Mouse (Mus musculus) lung, embryonic 14.5 days (tissue): ENCODE data around the gene Qrfp. TPM values are rescaled to one million over a fixed set of nuclear protein-coding genes. Genes with fewer than 3 reads are reported as not detected.
A peak's percentile ranks its signal among the peaks of the same experiment; 100 is the strongest.

ENCODE experiments used
- ATAC-seq: fragments of 200-750 bp; cut with Nextera tagmentation; 2 replicates; pipeline ENCODE4 v1.8.0; 2017; ENCODE audit warnings: mild to moderate bottlenecking, moderate TSS enrichment, moderate library complexity; ENCODE audit not compliant: insufficient read depth
- DNase-seq: peaks from one replicate; pipeline ENCODE4 v3.0.0-alpha.2; 2015
- H3K27ac ChIP-seq: fragments of 300-500 bp; sonication (generic); 2 replicates; pipeline ENCODE4 v1.5.1; 2014; ENCODE audit warnings: low read depth, mild to moderate bottlenecking, moderate library complexity
- H3K27me3 ChIP-seq: fragments of 300-500 bp; sonication (generic); 2 replicates; pipeline ENCODE4 v1.6.1; 2014; ENCODE audit warnings: low read length, control low read depth; ENCODE audit not compliant: insufficient read depth
- H3K36me3 ChIP-seq: fragments of 300-500 bp; sonication (generic); 2 replicates; pipeline ENCODE4 v1.6.1; 2014; ENCODE audit warnings: control low read depth; ENCODE audit not compliant: insufficient read depth
- H3K4me1 ChIP-seq: fragments of 300-500 bp; sonication (generic); 2 replicates; pipeline ENCODE4 v1.6.1; 2014; ENCODE audit warnings: antibody characterized with exemption, control low read depth; ENCODE audit not compliant: insufficient read depth
- H3K4me2 ChIP-seq: fragments of 300-500 bp; sonication (generic); 2 replicates; pipeline ENCODE4 v1.6.1; 2014; ENCODE audit warnings: mild to moderate bottlenecking
- H3K4me3 ChIP-seq: fragments of 300-500 bp; sonication (generic); 2 replicates; pipeline ENCODE4 v1.5.1; 2014; ENCODE audit warnings: low read depth, low read length
- H3K9ac ChIP-seq: fragments of 300-500 bp; sonication (generic); 2 replicates; pipeline ENCODE4 v1.6.1; 2014
- H3K9me3 ChIP-seq: fragments of 300-500 bp; sonication (generic); 2 replicates; pipeline ENCODE4 v1.6.1; 2016; ENCODE audit warnings: low read depth, low read length, control low read depth
- CTCF ChIP-seq: IDR thresholded peaks from 2 replicates; pipeline ENCODE4 v1.5.1; 2016; ENCODE audit warnings: antibody characterized with exemption, low read depth
- WGBS: fragments of 180-500 bp; shearing (Covaris S2); extraction: QIAGEN DNeasy Blood & Tissue Kit; methylation state at CpG from one replicate; pipeline ENCODE4 v1.1.7; 2014; 5-methylcytosine and 5-hydroxymethylcytosine counted together
- polyA plus RNA-seq: library from polyadenylated mRNA; unstranded; fragments of >200 nt; fragmentation: Nextera tagmentation; extraction: Ambion mirVana; gene quantifications from 2 replicates; pipeline ENCODE4 v1.2.1, GENCODE M21; 2014

The Qrfp gene
- polyA plus RNA-seq, 1 experiment from 2014 or later: not detected

GRCm38 (mm10) chr2:31803480-31803879 is 6.9 kb downstream of the Qrfp start:
- Histone ChIP-seq H3K9me3 (no peaks in the 10 kb centered on the region), H3K27ac (no peak overlapping the region), H3K36me3 (peaks cover 67% of the 10 kb centered on the region), H3K9ac (no peak overlapping the region), H3K4me3 (no peak overlapping the region), H3K4me2 (no peak overlapping the region), H3K27me3 (no peaks in the 10 kb centered on the region), H3K4me1 (no peaks in the 10 kb centered on the region)
- DNase-seq: peak; percentile 29
- 61% methylated on average over 14 of the region's 14 CpGs for WGBS
- ATAC-seq: no peak
- no peak for TF ChIP-seq CTCF

GRCm38 (mm10) chr2:31802811-31803210 is 7.6 kb downstream of the Qrfp start:
- no peak for TF ChIP-seq CTCF
- H3K27ac ChIP-seq: no peak overlapping the region
- H3K9me3 ChIP-seq: no peaks in the 10 kb centered on the region
- H3K4me2 ChIP-seq: no peak overlapping the region
- no peaks in the 10 kb centered on the region for H3K27me3 ChIP-seq
- ATAC-seq: no peak
- H3K4me3 ChIP-seq: no peak overlapping the region
- no peaks in the 10 kb centered on the region for H3K4me1 ChIP-seq
- H3K9ac ChIP-seq: no peak overlapping the region
- H3K36me3 ChIP-seq: peaks cover 73% of the 10 kb centered on the region
- DNase-seq: no peak
- WGBS: 84% methylated on average over 8 of the region's 8 CpGs

GRCm38 (mm10) chr2:31801416-31801815 is 9.0 kb downstream of the Qrfp start:
- Histone ChIP-seq H3K9me3 (no peaks in the 10 kb centered on the region), H3K27me3 (no peaks in the 10 kb centered on the region), H3K27ac (no peak overlapping the region), H3K4me2 (no peak overlapping the region), H3K4me3 (no peak overlapping the region), H3K36me3 (peaks cover 83% of the 10 kb centered on the region), H3K9ac (no peak overlapping the region), H3K4me1 (no peaks in the 10 kb centered on the region)
- ATAC-seq: no peak
- 82% methylated on average over 9 of the region's 9 CpGs for WGBS
- DNase-seq: no peak
- TF ChIP-seq CTCF: no peak

- Histone ChIP-seq H3K4me2 (no peak overlapping the region), H3K9ac (no peak overlapping the region), H3K36me3 (peaks cover 98% of the 10 kb centered on the region), H3K27ac (no peak overlapping the region), H3K27me3 (no peaks in the 10 kb centered on the region), H3K9me3 (no peaks in the 10 kb centered on the region), H3K4me1 (no peaks in the 10 kb centered on the region), H3K4me3 (no peak overlapping the region)
- 79% methylated on average over 3 of the region's 3 CpGs for WGBS
- DNase-seq (no peak), ATAC-seq (no peak)
- TF ChIP-seq CTCF: no peak
These were observed 13.4 kb downstream of the Qrfp start for GRCm38 (mm10) chr2:31796943-31797342.

- 68% methylated on average over 6 of the region's 6 CpGs for WGBS
These were observed 17.8 kb downstream of the Qrfp start for GRCm38 (mm10) chr2:31792611-31793010.

GRCm38 (mm10) chr2:31791260-31791659 is 19.1 kb downstream of the Qrfp start:
- no peaks in the 10 kb centered on the region for H3K4me1 ChIP-seq
- H3K27ac ChIP-seq: no peak overlapping the region
- ATAC-seq: no peak
- peaks cover 94% of the 10 kb centered on the region for H3K36me3 ChIP-seq
- no peaks in the 10 kb centered on the region for H3K27me3 ChIP-seq
- no peaks in the 10 kb centered on the region for H3K9me3 ChIP-seq
- no peak overlapping the region for H3K4me3 ChIP-seq
- TF ChIP-seq CTCF: no peak
- no peak overlapping the region for H3K9ac ChIP-seq
- no peak overlapping the region for H3K4me2 ChIP-seq
- DNase-seq: no peak
- WGBS: 87% methylated on average over 8 of the region's 8 CpGs

More at GRCm38 (mm10) chr2:31792611-31793010, 17.8 kb downstream of the Qrfp start:
- TF ChIP-seq CTCF: peak; percentile 30; the same call in 1 of the 2 replicates
- no peaks in the 10 kb centered on the region for H3K27me3 ChIP-seq
- H3K27ac ChIP-seq: no peak overlapping the region
- no peak overlapping the region for H3K4me3 ChIP-seq
- H3K4me1 ChIP-seq: no peaks in the 10 kb centered on the region
- peaks cover 96% of the 10 kb centered on the region for H3K36me3 ChIP-seq
- no peak overlapping the region for H3K4me2 ChIP-seq
- H3K9me3 ChIP-seq: no peaks in the 10 kb centered on the region
- ATAC-seq (no peak), DNase-seq (no peak)
- no peak overlapping the region for H3K9ac ChIP-seq

GRCm38 (mm10) chr2:31790728-31791251 is 19.6 kb downstream of the Qrfp start:
- H3K4me1 ChIP-seq: no peaks in the 10 kb centered on the region
- no peak overlapping the region for H3K4me3 ChIP-seq
- H3K27ac ChIP-seq: no peak overlapping the region
- peaks cover 94% of the 10 kb centered on the region for H3K36me3 ChIP-seq
- WGBS: 88% methylated on average over 13 of the region's 13 CpGs
- H3K27me3 ChIP-seq: no peaks in the 10 kb centered on the region
- DNase-seq: no peak
- TF ChIP-seq CTCF: no peak
- H3K4me2 ChIP-seq: no peak overlapping the region
- H3K9me3 ChIP-seq: no peaks in the 10 kb centered on the region
- H3K9ac ChIP-seq: no peak overlapping the region
- no peak for ATAC-seq

- no peak overlapping the region for H3K9ac ChIP-seq
- peaks cover 94% of the 10 kb centered on the region for H3K36me3 ChIP-seq
- no peak overlapping the region for H3K4me2 ChIP-seq
- 90% methylated on average over 2 of the region's 2 CpGs for WGBS
- no peak for ATAC-seq
- H3K4me1 ChIP-seq: no peaks in the 10 kb centered on the region
- H3K27me3 ChIP-seq: no peaks in the 10 kb centered on the region
- no peak for TF ChIP-seq CTCF
- DNase-seq: no peak
- H3K27ac ChIP-seq: no peak overlapping the region
- no peaks in the 10 kb centered on the region for H3K9me3 ChIP-seq
- no peak overlapping the region for H3K4me3 ChIP-seq
These were observed 21.2 kb downstream of the Qrfp start for GRCm38 (mm10) chr2:31789215-31789614.
